Mouse (Mus musculus): ENCODE measurements around the gene Lrrc3b.

Lrrc3b gene

GRCm38 (mm10) chr14:15333130-15333529, 105.7 kb downstream of the Lrrc3b start:
- DNase-seq (ENCODE audit: extremely low read depth, low read depth, low spot score): no peak

GRCm38 (mm10) chr14:15331370-15331769, 107.4 kb downstream of the Lrrc3b start:
- no peak for DNase-seq (ENCODE audit: extremely low read depth, low read depth, low spot score)

GRCm38 (mm10) chr14:15330155-15330554, 108.6 kb downstream of the Lrrc3b start:
- DNase-seq (ENCODE audit: extremely low read depth, low read depth, low spot score): no peak

GRCm38 (mm10) chr14:15325872-15326271, 112.9 kb downstream of the Lrrc3b start:
- DNase-seq (ENCODE audit: extremely low read depth, low read depth, low spot score): no peak

GRCm38 (mm10) chr14:15322441-15323123, 116.2 kb downstream of the Lrrc3b start:
- DNase-seq (ENCODE audit: extremely low read depth, low read depth, low spot score): no peak

- DNase-seq (ENCODE audit: extremely low read depth, low read depth, low spot score): no peak
Measured at GRCm38 (mm10) chr14:15319399-15319915, 119.3 kb downstream of the Lrrc3b start.

- DNase-seq (ENCODE audit: extremely low read depth, low read depth, low spot score): no peak
Measured at GRCm38 (mm10) chr14:15308576-15308975, 130.2 kb downstream of the Lrrc3b start.

Measured in fat pad, adult 2 months (tissue).